11 mouse cellular contexts compared by ENCODE assay signal in genomic region chr9:58201091-58201842, GRCm38 (mm10). TPM values are rescaled to one million over a fixed set of nuclear protein-coding genes. Genes with fewer than 3 reads are reported as not detected.
DNase-seq lines count a peak whose midpoint lies in the region; ATAC-seq and TF ChIP-seq lines count a peak whose summit lies in the region.
"Had no signal": no experiment of that assay in that cellular context is flagged by ENCODE, and none has a peak within 500 bp of the region (broad histone marks: within the 10 kb centered on the region; RNA-seq: fewer than 3 reads in every experiment).

No protein-coding gene starts in this region.

- H3K4me1 ChIP-seq in heart, embryonic 13.5 days = peaks cover 56% of the 10 kb centered on the region
- no peaks in the 10 kb centered on the region for H3K4me1 ChIP-seq in heart, adult 2 months (ENCODE audit: control insufficient read depth, insufficient read depth, low read length)
- H3K4me1 ChIP-seq in cortical plate, adult 2 months (ENCODE audit: control insufficient read depth, insufficient read depth, low read length) = peaks cover 2% of the 10 kb centered on the region
- H3K4me1 ChIP-seq in hindbrain, embryonic 13.5 days (replicated peaks) = peaks cover 81% of the 10 kb centered on the region
- peaks cover 39% of the 10 kb centered on the region for H3K4me1 ChIP-seq in midbrain, embryonic 16.5 days (ENCODE audit: control insufficient read depth, insufficient read depth, low read length)

- 2% methylated on average over 24 of the region's 24 CpGs for WGBS in heart, embryonic 13.5 days
- WGBS in heart, adult 2 months = 10% methylated on average over 24 of the region's 24 CpGs
- 1% methylated on average over 24 of the region's 24 CpGs for WGBS in hindbrain, embryonic 13.5 days
- WGBS in midbrain, embryonic 16.5 days = under 1% methylated on average over 24 of the region's 24 CpGs

- H3K9me3 ChIP-seq in heart, embryonic 13.5 days = no peaks in the 10 kb centered on the region
- no peaks in the 10 kb centered on the region for H3K9me3 ChIP-seq in hindbrain, embryonic 13.5 days
- no peaks in the 10 kb centered on the region for H3K9me3 ChIP-seq in midbrain, embryonic 16.5 days (replicated peaks; ENCODE audit: control insufficient read depth, low read length, poor library complexity, severe bottlenecking)

- TF ChIP-seq CTCF in heart, adult 2 months (IDR thresholded peaks at IDR 0.05) = no peak
- TF ChIP-seq CTCF in cortical plate, adult 2 months (IDR thresholded peaks at IDR 0.05; ENCODE audit: extremely low read depth, insufficient read depth, low read length) = no peak

- intact Hi-C loops in heart, adult 2 months (cut with DNase I) = no loop called here

- H3K27ac ChIP-seq in heart, embryonic 13.5 days (replicated peaks) = no peak overlapping the region
- H3K27ac ChIP-seq in heart, adult 2 months = no peak overlapping the region
- peak overlapping the region; percentile 60 for H3K27ac ChIP-seq in cortical plate, adult 2 months (ENCODE audit: insufficient read depth, low read length)
- H3K27ac ChIP-seq in hindbrain, embryonic 13.5 days = peak overlapping the region; percentile 77
- peak overlapping the region; percentile 76 for H3K27ac ChIP-seq in midbrain, embryonic 16.5 days (ENCODE audit: low read length)

- H3K4me2 ChIP-seq in heart, embryonic 13.5 days = peak overlapping the region; percentile 38
- peak overlapping the region; percentile 58 for H3K4me2 ChIP-seq in hindbrain, embryonic 13.5 days
- peak overlapping the region; percentile 80 for H3K4me2 ChIP-seq in midbrain, embryonic 16.5 days (ENCODE audit: low read length)

- no peak for TF ChIP-seq POLR2A in heart, adult 2 months (IDR thresholded peaks at IDR 0.05; ENCODE audit: insufficient read depth, low read depth, low read length)
- TF ChIP-seq POLR2A in cortical plate, adult 2 months (IDR thresholded peaks at IDR 0.05; ENCODE audit: extremely low read depth, insufficient read depth, low read length) = no peak

- H3K9ac ChIP-seq in heart, embryonic 13.5 days = no peak overlapping the region
- no peak overlapping the region for H3K9ac ChIP-seq in heart, adult 2 months (ENCODE audit: low read depth, low read length)
- H3K9ac ChIP-seq in hindbrain, embryonic 13.5 days = peak overlapping the region; percentile 66
- H3K9ac ChIP-seq in midbrain, embryonic 16.5 days (ENCODE audit: low read depth, low read length) = peak overlapping the region; percentile 62

- ATAC-seq in heart, embryonic 13.5 days (ENCODE audit: extremely low read depth, insufficient number of reproducible peaks, low FRiP score, low TSS enrichment) = no peak
- ATAC-seq in hindbrain, embryonic 13.5 days (ENCODE audit: low FRiP score) = no peak
- ATAC-seq in midbrain, embryonic 16.5 days = no peak

- H3K4me3 ChIP-seq in heart, embryonic 13.5 days = peak overlapping the region; percentile 24; the same call in 1 of the 2 replicates
- no peak overlapping the region for H3K4me3 ChIP-seq in heart, adult 2 months
- peak overlapping the region; percentile 75 for H3K4me3 ChIP-seq in cortical plate, adult 2 months (ENCODE audit: insufficient read depth, low read length)
- peak overlapping the region; percentile 34 for H3K4me3 ChIP-seq in hindbrain, embryonic 13.5 days
- H3K4me3 ChIP-seq in midbrain, embryonic 16.5 days (ENCODE audit: low read depth, low read length) = peak overlapping the region; percentile 45

- no peak for DNase-seq in heart, adult 2 months
- DNase-seq in embryo, embryonic 10 days (ENCODE audit: low spot score) = no peak
- DNase-seq in lung, postnatal 4 days = no peak
- DNase-seq in gastrocnemius, postnatal 4 days (ENCODE audit: low spot score in 2 of 2) = no peak
- DNase-seq: lung, postnatal 14 days; thymus, postnatal 36 days had no signal

- H3K27me3 ChIP-seq in heart, embryonic 13.5 days (replicated peaks) = peaks cover 92% of the 10 kb centered on the region
- H3K27me3 ChIP-seq in heart, adult 2 months (ENCODE audit: control insufficient read depth, insufficient read depth, low read length) = peaks cover 30% of the 10 kb centered on the region
- H3K27me3 ChIP-seq in hindbrain, embryonic 13.5 days = peaks cover 95% of the 10 kb centered on the region
- H3K27me3 ChIP-seq in midbrain, embryonic 16.5 days (ENCODE audit: control insufficient read depth, insufficient read depth, low read depth, low read length) = peaks cover 45% of the 10 kb centered on the region

- H3K79me2 ChIP-seq in heart, adult 2 months (replicated peaks; ENCODE audit: control insufficient read depth, insufficient read depth, low read length) = no peaks in the 10 kb centered on the region

- no peaks in the 10 kb centered on the region for H3K36me3 ChIP-seq in heart, embryonic 13.5 days
- H3K36me3 ChIP-seq in heart, adult 2 months (ENCODE audit: control insufficient read depth, insufficient read depth, low read length) = no peaks in the 10 kb centered on the region
- no peaks in the 10 kb centered on the region for H3K36me3 ChIP-seq in hindbrain, embryonic 13.5 days
- H3K36me3 ChIP-seq in midbrain, embryonic 16.5 days (ENCODE audit: control insufficient read depth, insufficient read depth, low read length) = no peaks in the 10 kb centered on the region

- TF ChIP-seq EP300 in heart, adult 2 months (IDR thresholded peaks at IDR 0.05; ENCODE audit: insufficient read depth, low read depth, low read length) = no peak

RNA-seq across cellular contexts. Expression of gene Islr, which starts 2.8 kb away (rescaled TPM):
- 18.6 and 23.3 TPM in 2 replicates for polyA plus RNA-seq in heart, embryonic 13.5 days (2015; fragmentation: Nextera tagmentation; extraction: Ambion mirVana)
- total RNA-seq in heart, adult 2 months (2021) = 10 to 100 TPM; 19.1 to 29.8 TPM
- polyA plus RNA-seq in heart, adult 2 months (2012; rRNA removed) = 100.0 and 139 TPM in 2 replicates
- 27.4 and 34.0 TPM in 2 replicates for polyA plus RNA-seq in cortical plate, adult 2 months (2012; rRNA removed)
- 40.9 and 43.7 TPM in 2 replicates for polyA plus RNA-seq in hindbrain, embryonic 13.5 days (2015; fragmentation: Nextera tagmentation; extraction: Ambion mirVana)
- 24.4 and 26.2 TPM in 2 replicates for polyA plus RNA-seq in midbrain, embryonic 16.5 days (2015; fragmentation: Nextera tagmentation; extraction: Ambion mirVana)
- total RNA-seq in gastrocnemius, postnatal 4 days (2021) = 100 to 1,000 TPM; 179 to 208 TPM
- total RNA-seq: CH12.LX had no signal

RNA-seq across cellular contexts. Expression of gene Islr2, which starts 2.9 kb away (rescaled TPM):
- polyA plus RNA-seq in heart, embryonic 13.5 days (2015; fragmentation: Nextera tagmentation; extraction: Ambion mirVana) = 0.05 and 0.17 TPM in 2 replicates
- under 1 TPM; 0.57 to 0.96 TPM for total RNA-seq in heart, adult 2 months (2021)
- polyA plus RNA-seq in heart, adult 2 months (2012; rRNA removed) = 0.61 and 1.8 TPM in 2 replicates
- 28.3 TPM in 2 replicates for polyA plus RNA-seq in cortical plate, adult 2 months (2012; rRNA removed)
- polyA plus RNA-seq in hindbrain, embryonic 13.5 days (2015; fragmentation: Nextera tagmentation; extraction: Ambion mirVana) = 11.1 and 11.3 TPM in 2 replicates
- 38.0 and 42.3 TPM in 2 replicates for polyA plus RNA-seq in midbrain, embryonic 16.5 days (2015; fragmentation: Nextera tagmentation; extraction: Ambion mirVana)
- 1 to 10 TPM; 6.4 to 7.7 TPM for total RNA-seq in gastrocnemius, postnatal 4 days (2021)
- total RNA-seq: CH12.LX had no signal

RNA-seq across cellular contexts. Expression of gene Pml, which starts 48.3 kb away (rescaled TPM):
- polyA plus RNA-seq in heart, embryonic 13.5 days (2015; fragmentation: Nextera tagmentation; extraction: Ambion mirVana) = 11.9 and 12.9 TPM in 2 replicates
- total RNA-seq in heart, adult 2 months (2021) = 1 to 10 TPM; 7.5 to 8.2 TPM
- 10.4 and 10.5 TPM in 2 replicates for polyA plus RNA-seq in heart, adult 2 months (2012; rRNA removed)
- 10.4 and 11.0 TPM in 2 replicates for polyA plus RNA-seq in cortical plate, adult 2 months (2012; rRNA removed)
- 4.0 and 4.7 TPM in 2 replicates for polyA plus RNA-seq in hindbrain, embryonic 13.5 days (2015; fragmentation: Nextera tagmentation; extraction: Ambion mirVana)
- polyA plus RNA-seq in midbrain, embryonic 16.5 days (2015; fragmentation: Nextera tagmentation; extraction: Ambion mirVana) = 3.5 and 3.9 TPM in 2 replicates
- total RNA-seq in gastrocnemius, postnatal 4 days (2021) = 10 to 100 TPM; 16.8 to 19.5 TPM

RNA-seq across cellular contexts. Expression of gene Stoml1, which starts 51.7 kb away (rescaled TPM):
- polyA plus RNA-seq in heart, embryonic 13.5 days (2015; fragmentation: Nextera tagmentation; extraction: Ambion mirVana) = 25.0 and 25.6 TPM in 2 replicates
- total RNA-seq in heart, adult 2 months (2021) = 1 to 10 TPM; 9.2 to 9.6 TPM
- 23.4 and 29.4 TPM in 2 replicates for polyA plus RNA-seq in heart, adult 2 months (2012; rRNA removed)
- polyA plus RNA-seq in cortical plate, adult 2 months (2012; rRNA removed) = 123 and 124 TPM in 2 replicates
- 105 and 116 TPM in 2 replicates for polyA plus RNA-seq in hindbrain, embryonic 13.5 days (2015; fragmentation: Nextera tagmentation; extraction: Ambion mirVana)
- 134 and 144 TPM in 2 replicates for polyA plus RNA-seq in midbrain, embryonic 16.5 days (2015; fragmentation: Nextera tagmentation; extraction: Ambion mirVana)
- 10 to 100 TPM; 16.1 to 16.6 TPM for total RNA-seq in gastrocnemius, postnatal 4 days (2021)

Comparison
In these comparisons a context has a peak if more than half of its experiments do, and no peak if none do; other contexts are left out.
1. H3K27ac ChIP-seq: peak in cortical plate, adult 2 months (single experiment), hindbrain, embryonic 13.5 days (single experiment) and midbrain, embryonic 16.5 days (single experiment); none in heart, embryonic 13.5 days (single experiment) and heart, adult 2 months (single experiment).
2. H3K9ac ChIP-seq: peak in hindbrain, embryonic 13.5 days (single experiment) and midbrain, embryonic 16.5 days (single experiment); none in heart, embryonic 13.5 days (single experiment) and heart, adult 2 months (single experiment).
3. Peak in every context shown above with its lines, with median percentiles within 50 percentile points of each other: H3K4me2 ChIP-seq.